Mouse (Mus musculus): ENCODE data around the gene Cdk12. TPM values are rescaled to one million over a fixed set of nuclear protein-coding genes. Genes with fewer than 3 reads are reported as not detected.

Gene Cdk12
- total RNA-seq, 4 experiments from 2014 or later: 41.6 to 57.7 (median 49.9) TPM

- no peak for DNase-seq
Measured at GRCm38 (mm10) chr11:98318421-98319116, 115.7 kb downstream of the Cdk12 start.

GRCm38 (mm10) chr11:98319120-98319519, 116.3 kb downstream of the Cdk12 start:
- no peak for DNase-seq

- DNase-seq: no peak
Measured at GRCm38 (mm10) chr11:98319544-98319943, 116.7 kb downstream of the Cdk12 start.

GRCm38 (mm10) chr11:98319944-98320343, 117.1 kb downstream of the Cdk12 start:
- DNase-seq: no peak

GRCm38 (mm10) chr11:98320381-98320780, 117.5 kb downstream of the Cdk12 start:
- no peak for DNase-seq

- DNase-seq: no peak
Measured at GRCm38 (mm10) chr11:98320806-98321676, 118.2 kb downstream of the Cdk12 start.

- DNase-seq: no peak
Measured at GRCm38 (mm10) chr11:98321677-98322003, 118.8 kb downstream of the Cdk12 start.

GRCm38 (mm10) chr11:98322159-98322558, 119.3 kb downstream of the Cdk12 start:
- no peak for DNase-seq

- DNase-seq: no peak
Measured at GRCm38 (mm10) chr11:98323136-98323866, 120.4 kb downstream of the Cdk12 start.

- no peak for DNase-seq
Measured at GRCm38 (mm10) chr11:98323933-98324332, 121.1 kb downstream of the Cdk12 start.

GRCm38 (mm10) chr11:98325191-98325820, 122.4 kb downstream of the Cdk12 start:
- DNase-seq: no peak

- DNase-seq: no peak
Measured at GRCm38 (mm10) chr11:98325821-98326218, 123.0 kb downstream of the Cdk12 start.

- DNase-seq: no peak
Measured at GRCm38 (mm10) chr11:98326741-98327135, 123.9 kb downstream of the Cdk12 start.

- no peak for DNase-seq
Measured at GRCm38 (mm10) chr11:98327136-98328030, 124.5 kb downstream of the Cdk12 start.

- no peak for DNase-seq
Measured at GRCm38 (mm10) chr11:98328031-98328370, 125.1 kb downstream of the Cdk12 start.

Small RNA genes within 50 kb of the gene (microRNA-seq; reads per million reads assigned to microRNA genes)
- gene Gm27399 (0 reads per million in 2 experiments), gene Mir5119 (0.18 to 0.34 reads per million in 2 experiments)

Other genes starting within 250 kb of the Cdk12 start
- 10 to 100 TPM; 13.5 to 36.2 (median 24.0) TPM for gene Plxdc1, start 216.6 kb upstream of the Cdk12 start, total RNA-seq (2022)
- gene Arl5c, start 206.9 kb upstream of the Cdk12 start, total RNA-seq (2022): 1 to 10 TPM in 3 of 4 experiments, under 1 TPM in 1; 0.44 to 1.8 (median 1.4) TPM
- gene Cacnb1, start 180.0 kb upstream of the Cdk12 start, total RNA-seq (2022): 10 to 100 TPM in 2 of 4 experiments, 1 to 10 TPM in 2; 7.8 to 18.8 (median 13.6) TPM
- gene Rpl19, start 176.3 kb upstream of the Cdk12 start, total RNA-seq (2022): 1,000 to 10,000 TPM in 2 of 4 experiments, 100 to 1,000 TPM in 2; 894 to 1,148 (median 997) TPM
- 10 to 100 TPM in 1 of 4 experiments, 1 to 10 TPM in 3; 3.8 to 10.9 (median 6.6) TPM for gene Stac2, start 149.6 kb upstream of the Cdk12 start, total RNA-seq (2022)
- gene Fbxl20, start 52.7 kb upstream of the Cdk12 start, total RNA-seq (2022): 10 to 100 TPM; 37.4 to 45.0 (median 41.1) TPM
- gene Med1, start 9.8 kb upstream of the Cdk12 start, total RNA-seq (2022): 10 to 100 TPM; 62.9 to 72.7 (median 66.6) TPM
- not detected for gene Neurod2, start 126.6 kb downstream of the Cdk12 start, total RNA-seq (2022)
- under 1 TPM in 3 of 4 experiments, not detected in 1; 0.20 to 0.73 (median 0.56) TPM for gene Ppp1r1b, start 145.3 kb downstream of the Cdk12 start, total RNA-seq (2022)
- gene Stard3, start 155.3 kb downstream of the Cdk12 start, total RNA-seq (2022): 10 to 100 TPM; 22.4 to 33.9 (median 29.1) TPM
- gene Tcap, start 180.8 kb downstream of the Cdk12 start, total RNA-seq (2022): 1 to 10 TPM in 1 of 4 experiments, under 1 TPM in 2, not detected in 1; 0.37 to 1.0 (median 0.73) TPM
- gene Pnmt, start 183.4 kb downstream of the Cdk12 start, total RNA-seq (2022): 1,000 to 10,000 TPM in 1 of 4 experiments, 100 to 1,000 TPM in 3; 210 to 1,003 (median 584) TPM
- 10 to 100 TPM in 1 of 4 experiments, 1 to 10 TPM in 3; 5.7 to 10.5 (median 7.5) TPM for gene Pgap3, start 197.4 kb downstream of the Cdk12 start, total RNA-seq (2022)
- gene Erbb2, start 209.4 kb downstream of the Cdk12 start, total RNA-seq (2022): 1 to 10 TPM; 4.4 to 6.6 (median 5.1) TPM
- gene Mien1, start 235.9 kb downstream of the Cdk12 start, total RNA-seq (2022): 100 to 1,000 TPM in 1 of 4 experiments, 10 to 100 TPM in 3; 78.5 to 100 (median 88.6) TPM
- under 1 TPM in 3 of 4 experiments, not detected in 1; 0.13 to 0.70 (median 0.42) TPM for gene Grb7, start 243.3 kb downstream of the Cdk12 start, total RNA-seq (2022)